Mouse (Mus musculus) layer of hippocampus, adult 9-10 months (tissue): Measurements from ENCODE around the gene Matk.

Experiments used
- DNase-seq: peaks from one replicate; pipeline ENCODE4 v3.0.0; 2022; ENCODE audit warnings: low spot score

Matk gene

GRCm38 (mm10) chr10:81304597-81305238 is 52.0 kb downstream of the Matk start:
- no peak for DNase-seq

GRCm38 (mm10) chr10:81305663-81306062 is 52.9 kb downstream of the Matk start:
- no peak for DNase-seq

- DNase-seq, result no peak
These were observed 53.5 kb downstream of the Matk start for GRCm38 (mm10) chr10:81306173-81306668.

GRCm38 (mm10) chr10:81306837-81307682 is 54.3 kb downstream of the Matk start:
- no peak for DNase-seq

- no peak for DNase-seq
These were observed 56.8 kb downstream of the Matk start for GRCm38 (mm10) chr10:81309571-81309970.
